Mouse (Mus musculus): ENCODE measurements around the gene Rpa3. TPM values are rescaled to one million over a fixed set of nuclear protein-coding genes. Genes with fewer than 3 reads are reported as not detected.

Gene Rpa3
- polyA plus RNA-seq, 1 experiment from 2014 or later = 104 TPM

DNA sequence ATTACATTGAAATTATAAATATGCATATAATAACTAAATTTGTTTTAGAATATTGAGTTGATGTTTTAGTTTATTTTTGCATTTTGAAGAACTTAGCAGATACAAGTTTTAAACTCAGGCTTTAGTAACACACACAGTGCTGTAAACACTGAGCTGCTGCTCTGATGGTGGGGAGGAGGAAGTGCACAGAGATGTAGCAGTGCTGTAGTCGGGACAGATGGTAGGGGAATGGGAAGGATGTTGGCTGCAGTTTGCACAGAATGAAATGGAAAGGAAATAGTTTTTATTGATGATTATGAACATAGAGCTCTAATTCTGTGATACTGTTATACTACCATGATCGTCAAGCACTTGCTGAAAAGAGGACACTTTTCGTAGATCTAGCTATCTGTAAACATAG is 31.9 kb downstream of the Rpa3 start:
- no peaks in the 10 kb centered on the region for H3K27me3 ChIP-seq (ENCODE audit: control insufficient read depth, insufficient read depth, low read length)
- H3K36me3 ChIP-seq (ENCODE audit: control insufficient read depth, insufficient read depth) = peaks cover 19% of the 10 kb centered on the region
- H3K27ac ChIP-seq (ENCODE audit: low read length) = no peak overlapping the region
- 77% methylated on average over 3 of the region's 3 CpGs for WGBS
- H3K9me3 ChIP-seq (replicated peaks; ENCODE audit: control insufficient read depth, low read length) = no peaks in the 10 kb centered on the region
- ATAC-seq (replicated peaks; ENCODE audit: extremely low read depth, insufficient read depth, low FRiP score) = no peak
- H3K4me3 ChIP-seq (ENCODE audit: low read length) = no peak overlapping the region
- H3K4me2 ChIP-seq (ENCODE audit: low read depth, low read length) = no peak overlapping the region
- H3K4me1 ChIP-seq (ENCODE audit: control insufficient read depth, insufficient read depth, low read length) = no peaks in the 10 kb centered on the region
- no peak overlapping the region for H3K9ac ChIP-seq (ENCODE audit: low read length)

DNA sequence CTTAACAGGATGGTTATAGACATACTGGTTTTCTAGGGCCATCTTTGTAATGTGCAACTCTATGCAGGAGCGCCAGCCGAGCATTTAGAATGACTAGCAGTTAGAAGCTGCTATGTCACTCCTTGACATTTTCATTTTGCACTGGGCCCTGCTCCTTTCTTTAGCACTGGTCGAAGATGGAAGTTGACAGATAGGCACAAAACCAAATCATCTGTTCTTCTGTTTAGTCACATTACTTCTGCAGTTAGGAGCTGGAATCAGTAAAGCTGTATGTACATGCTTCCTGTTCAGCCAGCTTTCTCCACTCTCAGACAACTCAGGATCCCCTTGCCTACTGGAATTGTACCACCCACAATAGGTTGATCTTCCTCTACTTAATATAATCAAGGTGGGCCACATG is 48.3 kb downstream of the Rpa3 start:
- WGBS = 81% methylated on average over 3 of the region's 3 CpGs
- no peak for ATAC-seq (replicated peaks; ENCODE audit: extremely low read depth, insufficient read depth, low FRiP score)
- H3K4me3 ChIP-seq (ENCODE audit: low read length) = no peak overlapping the region
- H3K4me1 ChIP-seq (ENCODE audit: control insufficient read depth, insufficient read depth, low read length) = peaks cover 9% of the 10 kb centered on the region
- H3K27me3 ChIP-seq (ENCODE audit: control insufficient read depth, insufficient read depth, low read length) = no peaks in the 10 kb centered on the region
- H3K9ac ChIP-seq (ENCODE audit: low read length) = no peak overlapping the region
- H3K4me2 ChIP-seq (ENCODE audit: low read depth, low read length) = no peak overlapping the region
- H3K27ac ChIP-seq (ENCODE audit: low read length) = no peak overlapping the region
- H3K9me3 ChIP-seq (replicated peaks; ENCODE audit: control insufficient read depth, low read length) = no peaks in the 10 kb centered on the region
- peaks cover 10% of the 10 kb centered on the region for H3K36me3 ChIP-seq (ENCODE audit: control insufficient read depth, insufficient read depth)

DNA sequence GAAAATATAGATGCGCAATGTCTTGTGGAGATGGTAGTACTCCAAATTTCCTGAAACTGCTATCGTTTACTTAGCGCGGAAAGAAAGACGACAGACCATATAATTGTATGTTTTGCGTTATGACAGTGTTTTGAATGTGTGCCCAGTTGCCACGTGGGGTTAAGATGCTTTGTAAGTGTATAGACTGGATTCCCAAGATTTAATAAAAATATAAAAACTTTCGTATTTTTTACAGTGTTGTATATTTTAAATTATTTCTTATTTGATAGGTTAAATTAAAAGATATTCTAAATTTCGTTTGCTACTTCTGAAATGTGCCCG is 49.1 kb downstream of the Rpa3 start:
- Histone ChIP-seq H3K9me3 (replicated peaks; ENCODE audit: control insufficient read depth, low read length) (no peaks in the 10 kb centered on the region), H3K27me3 (ENCODE audit: control insufficient read depth, insufficient read depth, low read length) (no peaks in the 10 kb centered on the region), H3K4me3 (ENCODE audit: low read length) (peak overlapping the region; percentile 86), H3K4me2 (ENCODE audit: low read depth, low read length) (peak overlapping the region; percentile 87), H3K27ac (ENCODE audit: low read length) (peak overlapping the region; percentile 94), H3K9ac (ENCODE audit: low read length) (peak overlapping the region; percentile 95), H3K4me1 (ENCODE audit: control insufficient read depth, insufficient read depth, low read length) (peaks cover 9% of the 10 kb centered on the region), H3K36me3 (ENCODE audit: control insufficient read depth, insufficient read depth) (peaks cover 2% of the 10 kb centered on the region)
- ATAC-seq (replicated peaks; ENCODE audit: extremely low read depth, insufficient read depth, low FRiP score) = no peak
- WGBS = 11% methylated on average over 10 of the region's 10 CpGs

DNA sequence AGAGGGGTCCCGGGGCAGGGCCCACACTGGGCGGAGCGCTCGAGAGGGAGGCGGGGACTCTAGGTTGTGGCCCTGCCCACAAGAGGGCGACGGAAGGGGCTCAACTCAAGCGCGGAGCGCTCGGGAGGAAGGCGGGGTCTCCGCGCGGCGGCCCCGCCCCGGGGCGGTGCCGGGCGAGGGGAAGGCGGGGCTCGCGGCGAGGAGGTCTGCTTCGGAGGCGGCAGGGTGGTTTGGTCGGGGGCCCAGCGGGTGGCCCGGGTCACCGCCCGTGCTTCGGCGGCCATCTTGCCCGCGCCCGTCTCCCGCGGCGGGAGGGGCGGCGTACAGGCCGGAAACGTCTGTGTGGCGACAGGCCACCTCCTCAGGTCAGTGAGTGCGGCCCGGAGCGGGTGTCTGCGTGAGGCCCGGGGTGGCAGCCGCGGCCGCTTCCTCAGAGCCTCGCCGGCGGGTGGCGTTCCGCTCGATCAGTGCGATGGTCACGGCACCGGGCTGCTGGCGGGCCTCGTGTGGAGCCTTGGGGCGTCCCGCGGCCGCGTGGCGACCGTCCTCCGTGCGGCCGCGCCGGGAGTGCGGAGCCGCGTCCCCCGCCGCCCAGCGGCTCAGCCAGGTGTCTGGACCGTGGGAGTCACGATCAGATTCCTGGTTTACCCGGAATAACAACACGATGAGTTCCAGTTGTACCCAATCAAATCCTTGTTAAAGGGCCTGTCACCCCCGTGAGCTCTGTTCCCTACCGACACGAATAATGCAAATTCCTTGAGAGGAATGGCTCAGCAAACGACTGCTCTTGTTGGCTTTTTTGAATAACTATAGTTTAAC is 49.7 kb downstream of the Rpa3 start, which contains the start of gene Mios:
Mios (plus strand) TSS at position 176 of the 819 bp plus-strand sequence.
- Histone ChIP-seq H3K36me3 (ENCODE audit: control insufficient read depth, insufficient read depth) (no peaks in the 10 kb centered on the region), H3K9ac (ENCODE audit: low read length) (peak within 1 kb of the TSS; percentile 95), H3K4me2 (ENCODE audit: low read depth, low read length) (peak within 1 kb of the TSS; percentile 87), H3K9me3 (replicated peaks; ENCODE audit: control insufficient read depth, low read length) (no peaks in the 10 kb centered on the region), H3K27ac (ENCODE audit: low read length) (peak within 1 kb of the TSS; percentile 94), H3K4me1 (ENCODE audit: control insufficient read depth, insufficient read depth, low read length) (peaks cover 9% of the 10 kb centered on the region), H3K4me3 (ENCODE audit: low read length) (peak within 1 kb of the TSS; percentile 86), H3K27me3 (ENCODE audit: control insufficient read depth, insufficient read depth, low read length) (no peaks in the 10 kb centered on the region)
- 0% methylated on average over 81 of the region's 90 CpGs for WGBS
- ATAC-seq (replicated peaks; ENCODE audit: extremely low read depth, insufficient read depth, low FRiP score) = peak; percentile 98

Other genes with a start within 250 kb of the Rpa3 start
- gene Col28a1, start 66.6 kb downstream of the Rpa3 start, polyA plus RNA-seq (2015; fragmentation: Nextera tagmentation; extraction: Ambion mirVana) = 0.17 and 0.27 TPM in 2 replicates
- 15.2 and 16.0 TPM in 2 replicates for gene Mios, start 50.0 kb downstream of the Rpa3 start, polyA plus RNA-seq (2015; fragmentation: Nextera tagmentation; extraction: Ambion mirVana)
- gene Umad1, start 115 bp upstream of the Rpa3 start, polyA plus RNA-seq (2015; fragmentation: Nextera tagmentation; extraction: Ambion mirVana) = 21.7 and 24.5 TPM in 2 replicates
- 6.6 and 9.1 TPM in 2 replicates for gene Gm45062, start 277 bp upstream of the Rpa3 start, polyA plus RNA-seq (2015; fragmentation: Nextera tagmentation; extraction: Ambion mirVana)